Mouse (Mus musculus) hindbrain, embryonic 14.5 days (tissue): Measurements from ENCODE around the gene Pacsin3. TPM values are rescaled to one million over a fixed set of nuclear protein-coding genes. Genes with fewer than 3 reads are reported as not detected.

Source experiments
- ATAC-seq: fragments of 200-750 bp; cut with Nextera tagmentation; 2 replicates; pipeline ENCODE4 v1.8.0; 2017; ENCODE audit warnings: moderate number of reproducible peaks, mild to moderate bottlenecking, moderate TSS enrichment, moderate library complexity; ENCODE audit not compliant: low FRiP score
- DNase-seq: peaks from one replicate; pipeline ENCODE4 v3.0.0-alpha.2; 2015; ENCODE audit warnings: low spot score
- H3K27ac ChIP-seq: fragments of 300-500 bp; sonication (generic); 2 replicates; pipeline ENCODE4 v1.5.1; 2014; ENCODE audit warnings: mild to moderate bottlenecking, moderate library complexity
- H3K27me3 ChIP-seq: fragments of 300-500 bp; sonication (generic); 2 replicates; pipeline ENCODE4 v1.6.1; 2014; ENCODE audit warnings: mild to moderate bottlenecking, low read length, mixed read lengths; ENCODE audit not compliant: control insufficient read depth, insufficient read depth
- H3K36me3 ChIP-seq: fragments of 300-500 bp; sonication (generic); replicated peaks from 2 replicates; pipeline ENCODE4 v1.6.1; 2014; ENCODE audit not compliant: control insufficient read depth, insufficient read depth
- H3K4me1 ChIP-seq: fragments of 300-500 bp; sonication (generic); replicated peaks from 2 replicates; pipeline ENCODE4 v1.6.1; 2014; ENCODE audit warnings: antibody characterized with exemption, low read length, mixed read lengths; ENCODE audit not compliant: control insufficient read depth, insufficient read depth
- H3K4me2 ChIP-seq: fragments of 300-500 bp; sonication (generic); replicated peaks from 2 replicates; pipeline ENCODE4 v1.6.1; 2014; ENCODE audit warnings: mild to moderate bottlenecking, moderate library complexity
- H3K4me3 ChIP-seq: fragments of 300-500 bp; sonication (generic); replicated peaks from 2 replicates; pipeline ENCODE4 v1.5.1; 2014; ENCODE audit warnings: mild to moderate bottlenecking, low read length
- H3K9ac ChIP-seq: fragments of 300-500 bp; sonication (generic); 2 replicates; pipeline ENCODE4 v1.6.1; 2014
- H3K9me3 ChIP-seq: fragments of 300-500 bp; sonication (generic); 2 replicates; pipeline ENCODE4 v1.6.1; 2016; ENCODE audit warnings: low read length; ENCODE audit not compliant: control insufficient read depth
- WGBS: fragments of 180-500 bp; shearing (Covaris S2); extraction: QIAGEN DNeasy Blood & Tissue Kit; methylation state at CpG from one replicate; pipeline ENCODE4 v1.1.7; 2014; 5-methylcytosine and 5-hydroxymethylcytosine counted together
- polyA plus RNA-seq: library from polyadenylated mRNA; unstranded; fragments of >200 nt; fragmentation: Nextera tagmentation; extraction: Ambion mirVana; gene quantifications from 2 replicates; pipeline ENCODE4 v1.2.1, GENCODE M21; 2014

Pacsin3 gene
- polyA plus RNA-seq, 1 experiment from 2014 or later: 13.5 TPM

DNA sequence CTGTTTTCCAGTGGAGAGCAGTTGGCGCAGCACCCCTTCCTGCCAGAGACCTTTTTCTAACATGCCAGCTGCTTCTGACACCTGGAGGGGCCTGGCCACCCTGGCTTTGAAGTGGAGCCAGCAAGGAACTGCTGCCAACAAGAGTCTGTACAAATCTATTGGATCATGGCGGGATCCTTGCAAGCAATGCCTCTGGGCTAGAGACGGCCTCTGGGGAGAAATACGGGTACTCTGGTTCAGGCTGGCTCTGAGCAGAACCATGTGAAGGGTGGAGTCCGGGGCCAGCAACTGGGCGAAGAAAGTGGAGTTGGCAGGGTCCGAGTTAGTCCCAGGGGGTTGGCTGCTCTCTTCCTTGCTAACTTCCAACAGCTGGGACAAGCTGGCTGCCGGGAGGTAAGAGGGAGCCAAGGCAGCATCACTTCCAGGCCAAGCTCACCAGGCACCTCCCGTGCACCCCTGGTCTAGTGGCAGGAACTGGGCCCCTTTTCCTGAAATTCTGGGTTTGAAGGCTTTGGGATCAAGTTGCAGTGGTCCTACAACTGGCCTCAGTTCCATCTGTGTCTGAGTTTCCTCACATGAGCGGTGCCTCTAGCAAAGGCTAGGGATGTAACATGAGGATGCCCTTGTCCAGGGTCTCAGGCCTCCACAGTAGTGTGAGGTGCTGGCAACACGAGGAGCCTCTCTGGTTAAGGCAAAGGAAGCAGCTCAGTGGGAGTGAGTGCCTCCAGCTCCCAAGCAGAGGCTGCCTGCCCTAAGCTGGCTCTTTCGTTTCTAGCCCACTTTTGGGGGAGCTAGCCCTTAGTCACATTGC lies 35.6 kb downstream of the Pacsin3 start:
- Histone ChIP-seq H3K9ac (no peak overlapping the region), H3K4me2 (no peak overlapping the region), H3K4me1 (no peaks in the 10 kb centered on the region), H3K27me3 (no peaks in the 10 kb centered on the region), H3K4me3 (no peak overlapping the region), H3K36me3 (no peaks in the 10 kb centered on the region), H3K27ac (no peak overlapping the region), H3K9me3 (no peaks in the 10 kb centered on the region)
- ATAC-seq (0 out of 2 replicates have a peak, but pooled peaks have one; percentile 31), DNase-seq (no peak)
- 74% methylated on average over 12 of the region's 12 CpGs for WGBS

DNA sequence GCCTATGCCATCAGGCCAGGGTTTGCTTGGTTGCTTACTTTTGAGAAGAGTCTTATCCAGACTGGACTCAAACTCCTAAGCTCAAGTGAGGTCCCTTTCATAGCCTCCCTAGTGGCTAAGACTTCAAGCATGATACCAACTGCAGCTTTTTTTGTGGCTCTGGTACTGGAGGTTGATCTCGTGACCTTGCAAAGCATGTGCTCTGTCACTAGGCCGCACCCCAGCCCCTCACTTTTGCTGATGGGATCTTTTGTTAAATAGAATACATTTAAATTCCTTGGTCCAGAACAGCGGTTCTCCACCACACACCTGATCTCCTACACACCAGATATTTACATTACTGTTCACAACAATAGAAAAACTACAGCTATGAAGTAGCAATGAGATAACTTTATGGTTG lies 38.5 kb downstream of the Pacsin3 start:
- Histone ChIP-seq H3K9me3 (no peaks in the 10 kb centered on the region), H3K27ac (no peak overlapping the region), H3K27me3 (no peaks in the 10 kb centered on the region), H3K9ac (no peak overlapping the region), H3K4me3 (no peak overlapping the region), H3K4me2 (no peak overlapping the region), H3K36me3 (no peaks in the 10 kb centered on the region), H3K4me1 (no peaks in the 10 kb centered on the region)
- DNase-seq (no peak), ATAC-seq (no peak)
- 88% methylated on average over 3 of the region's 3 CpGs for WGBS

DNA sequence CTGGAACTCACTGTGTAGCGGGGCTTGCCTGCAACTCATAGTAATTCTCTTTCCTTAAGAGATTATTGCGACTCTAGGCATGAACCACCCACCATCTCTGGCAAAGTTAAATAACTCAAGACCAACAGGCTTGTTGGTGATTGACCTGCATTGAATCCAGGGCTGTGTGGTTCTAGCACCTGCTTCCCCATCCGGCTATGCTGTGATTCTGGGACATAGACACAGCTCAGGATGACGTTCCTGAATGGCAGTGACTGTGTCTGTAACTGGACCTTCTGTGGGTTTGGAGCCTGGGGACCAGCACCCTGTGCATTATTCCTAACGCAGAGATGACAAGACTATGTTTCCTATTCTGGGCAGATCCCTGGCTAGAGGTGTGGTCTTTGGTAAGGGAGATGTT lies 40.1 kb downstream of the Pacsin3 start:
- H3K9ac ChIP-seq: no peak overlapping the region
- H3K36me3 ChIP-seq: no peaks in the 10 kb centered on the region
- H3K4me3 ChIP-seq: no peak overlapping the region
- no peak overlapping the region for H3K27ac ChIP-seq
- no peaks in the 10 kb centered on the region for H3K27me3 ChIP-seq
- ATAC-seq (no peak), DNase-seq (no peak)
- H3K4me2 ChIP-seq: no peak overlapping the region
- 91% methylated on average over 5 of the region's 5 CpGs for WGBS
- H3K9me3 ChIP-seq: no peaks in the 10 kb centered on the region
- no peaks in the 10 kb centered on the region for H3K4me1 ChIP-seq

DNA sequence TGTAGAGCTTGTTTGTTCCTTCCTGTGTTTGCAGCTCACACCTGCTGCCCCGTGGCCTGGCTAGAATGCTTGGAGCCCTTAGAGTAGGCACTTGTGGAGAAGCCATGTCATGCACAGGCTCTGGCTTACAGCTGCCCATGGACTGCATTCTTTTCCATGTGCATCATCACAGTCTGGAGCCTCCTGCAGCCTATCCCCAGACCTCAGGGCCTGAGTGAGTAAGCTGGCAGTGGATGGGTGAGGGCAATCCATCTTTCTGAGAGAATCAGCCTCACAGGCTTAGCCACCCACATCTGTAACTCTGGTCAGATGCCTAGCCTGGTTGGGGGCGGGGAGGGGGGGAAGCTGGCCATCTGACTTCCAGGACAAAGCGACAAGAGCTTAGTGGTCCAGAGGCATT lies 43.4 kb downstream of the Pacsin3 start:
- WGBS: 76% methylated on average over 3 of the region's 3 CpGs
- 0 out of 2 replicates have a peak, but pooled peaks cover 5% of the 10 kb centered on the region for H3K36me3 ChIP-seq
- no peak overlapping the region for H3K9ac ChIP-seq
- no peak for ATAC-seq
- H3K4me3 ChIP-seq: no peak overlapping the region
- no peaks in the 10 kb centered on the region for H3K4me1 ChIP-seq
- H3K4me2 ChIP-seq: no peak overlapping the region
- DNase-seq: no peak
- no peaks in the 10 kb centered on the region for H3K27me3 ChIP-seq
- H3K27ac ChIP-seq: no peak overlapping the region
- no peaks in the 10 kb centered on the region for H3K9me3 ChIP-seq

DNA sequence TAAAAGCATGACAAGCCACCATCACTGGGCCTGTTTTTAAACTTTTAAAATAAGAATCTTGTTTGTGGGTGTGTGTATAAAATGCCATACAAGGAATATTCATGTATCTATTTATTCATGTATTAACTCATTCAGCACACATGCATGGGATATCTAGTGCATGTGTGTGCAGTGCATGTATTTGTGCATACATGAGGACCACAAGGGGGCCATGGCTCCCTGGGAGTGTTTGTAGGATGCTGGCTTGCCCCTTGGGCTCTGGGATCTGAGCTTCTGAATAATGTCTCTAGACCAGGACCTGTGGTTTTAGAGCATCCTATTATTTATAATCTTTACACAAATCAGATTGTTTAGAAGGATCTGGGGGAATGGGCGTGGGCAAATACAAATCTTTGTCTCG lies 45.0 kb downstream of the Pacsin3 start:
- DNase-seq (no peak), ATAC-seq (no peak)
- no peak overlapping the region for H3K4me2 ChIP-seq
- H3K27me3 ChIP-seq: no peaks in the 10 kb centered on the region
- no peaks in the 10 kb centered on the region for H3K4me1 ChIP-seq
- 0 out of 2 replicates have a peak, but pooled peaks cover 5% of the 10 kb centered on the region for H3K36me3 ChIP-seq
- 95% methylated on average over 2 of the region's 2 CpGs for WGBS
- H3K4me3 ChIP-seq: no peak overlapping the region
- no peak overlapping the region for H3K27ac ChIP-seq
- no peaks in the 10 kb centered on the region for H3K9me3 ChIP-seq
- H3K9ac ChIP-seq: no peak overlapping the region

DNA sequence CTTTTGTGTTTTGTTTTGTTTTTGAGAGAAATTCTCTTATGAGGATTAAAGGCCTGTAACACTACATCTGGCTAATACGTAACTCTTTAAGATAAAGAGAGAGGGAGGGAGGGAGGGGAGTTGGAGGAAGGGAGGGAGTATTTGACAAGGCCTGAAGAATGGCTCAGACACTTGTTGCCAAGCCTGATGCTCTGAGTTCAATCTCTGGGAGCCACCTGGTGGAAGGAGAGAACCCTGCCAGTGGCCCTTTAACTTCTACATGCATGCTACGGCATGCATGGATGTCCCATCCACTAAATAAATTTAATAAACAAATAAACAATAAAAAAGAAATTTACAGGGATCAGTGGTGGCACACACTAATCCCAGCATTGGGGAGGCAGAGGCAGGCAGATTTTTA lies 46.1 kb downstream of the Pacsin3 start:
- Histone ChIP-seq H3K4me1 (no peaks in the 10 kb centered on the region), H3K4me2 (no peak overlapping the region), H3K9me3 (no peaks in the 10 kb centered on the region), H3K27ac (no peak overlapping the region), H3K4me3 (no peak overlapping the region), H3K9ac (no peak overlapping the region), H3K27me3 (no peaks in the 10 kb centered on the region), H3K36me3 (0 out of 2 replicates have a peak, but pooled peaks cover 5% of the 10 kb centered on the region)
- WGBS: 92% methylated on average over 2 of the region's 2 CpGs
- no peak for ATAC-seq
- no peak for DNase-seq

DNA sequence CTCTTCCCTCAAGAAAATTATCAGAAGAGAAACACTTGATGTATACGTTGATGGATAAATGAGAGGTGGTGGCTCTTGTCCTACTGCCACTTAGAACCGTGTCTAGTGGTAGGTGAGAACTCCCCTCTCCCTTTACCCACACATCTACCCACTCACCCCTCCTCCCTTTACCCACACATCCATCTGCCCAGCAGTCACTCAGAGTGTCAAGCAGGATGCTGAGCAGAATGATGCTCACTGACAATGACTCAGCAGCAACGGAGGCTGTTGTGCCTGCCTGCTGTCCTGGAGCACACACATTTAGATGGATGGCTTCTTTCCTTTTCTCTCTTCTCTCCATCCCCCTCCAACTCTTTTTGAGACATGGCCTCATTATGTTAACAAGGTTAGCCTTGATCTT lies 47.1 kb downstream of the Pacsin3 start:
- no peak overlapping the region for H3K9ac ChIP-seq
- no peaks in the 10 kb centered on the region for H3K4me1 ChIP-seq
- H3K27me3 ChIP-seq: no peaks in the 10 kb centered on the region
- ATAC-seq: no peak
- H3K4me2 ChIP-seq: no peak overlapping the region
- H3K36me3 ChIP-seq: 0 out of 2 replicates have a peak, but pooled peaks cover 5% of the 10 kb centered on the region
- no peak for DNase-seq
- H3K9me3 ChIP-seq: no peaks in the 10 kb centered on the region
- 72% methylated on average over 3 of the region's 3 CpGs for WGBS
- H3K27ac ChIP-seq: no peak overlapping the region
- no peak overlapping the region for H3K4me3 ChIP-seq

DNA sequence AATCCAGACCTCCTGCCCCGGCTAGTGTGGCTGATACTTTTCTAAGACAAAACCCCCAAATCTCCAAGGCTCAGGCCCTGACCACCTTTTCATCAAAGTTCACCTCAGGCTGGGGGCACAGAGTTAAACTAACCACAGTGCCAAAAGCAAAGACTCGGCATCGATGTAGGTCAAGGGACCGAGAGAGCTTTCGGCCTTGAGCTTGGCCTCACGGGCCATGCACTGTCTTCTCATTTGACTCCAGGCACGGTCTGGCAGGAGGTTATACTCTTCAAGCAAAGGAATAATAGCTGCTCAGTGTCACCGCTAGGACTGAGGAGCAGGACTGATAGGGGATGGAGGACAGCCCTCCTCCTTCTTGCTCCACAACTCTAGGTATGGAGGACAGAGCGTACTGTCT lies 50.2 kb downstream of the Pacsin3 start:
- Histone ChIP-seq H3K4me3 (no peak overlapping the region), H3K27ac (no peak overlapping the region), H3K9me3 (no peaks in the 10 kb centered on the region), H3K4me1 (no peaks in the 10 kb centered on the region), H3K36me3 (0 out of 2 replicates have a peak, but pooled peaks cover 5% of the 10 kb centered on the region), H3K4me2 (no peak overlapping the region), H3K9ac (no peak overlapping the region), H3K27me3 (no peaks in the 10 kb centered on the region)
- ATAC-seq (no peak), DNase-seq (no peak)
- 95% methylated on average over 9 of the region's 9 CpGs for WGBS

DNA sequence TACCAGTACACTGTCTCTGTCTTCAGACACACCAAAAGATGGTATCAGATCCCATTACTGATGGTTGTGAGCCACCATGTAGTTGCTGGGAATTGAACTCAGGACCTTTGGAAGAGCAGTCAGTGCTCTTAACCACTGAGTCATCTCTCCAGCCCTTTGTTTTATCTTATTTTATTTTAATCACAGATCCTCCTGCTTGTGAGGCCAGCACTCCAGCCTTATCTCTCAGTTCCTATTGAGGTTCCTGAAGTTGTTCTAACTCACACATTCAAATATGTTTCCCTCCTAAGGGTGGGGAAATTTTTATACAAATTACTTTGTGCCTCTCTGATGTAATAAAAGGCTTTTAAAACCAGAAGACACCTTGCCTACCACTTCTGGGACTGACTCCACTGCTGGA lies 50.8 kb downstream of the Pacsin3 start:
- no peak for ATAC-seq
- Histone ChIP-seq H3K9me3 (no peaks in the 10 kb centered on the region), H3K36me3 (0 out of 2 replicates have a peak, but pooled peaks cover 5% of the 10 kb centered on the region)

More for the DNA sequence above, 50.8 kb downstream of the Pacsin3 start:
- Histone ChIP-seq H3K9ac (no peak overlapping the region), H3K27ac (no peak overlapping the region), H3K4me1 (no peaks in the 10 kb centered on the region), H3K4me2 (no peak overlapping the region), H3K27me3 (no peaks in the 10 kb centered on the region), H3K4me3 (no peak overlapping the region)
- no peak for DNase-seq
